Mouse (Mus musculus) brain, embryonic 14.5 days (tissue): ENCODE results near the gene Rbm5. TPM values are rescaled to one million over a fixed set of nuclear protein-coding genes. Genes with fewer than 3 reads are reported as not detected.

ENCODE experiments used
- DNase-seq: peaks from one replicate; pipeline ENCODE4 v3.0.0-alpha.2; 2011; ENCODE audit warnings: low read depth
- CTCF ChIP-seq: fragments of 200-500 bp; IDR thresholded peaks from 2 replicates; pipeline ENCODE4 v1.5.1; 2012; ENCODE audit warnings: inconsistent platforms, mild to moderate bottlenecking, moderate library complexity, borderline replicate concordance; ENCODE audit not compliant: insufficient read depth, insufficient read length; ENCODE audit errors: extremely low read depth
- POLR2A ChIP-seq: fragments of 200-500 bp; IDR thresholded peaks from 2 replicates; pipeline ENCODE4 v1.6.1; 2012; ENCODE audit warnings: mild to moderate bottlenecking, inconsistent platforms, borderline replicate concordance; ENCODE audit not compliant: poor library complexity, insufficient read depth, insufficient read length, severe bottlenecking; ENCODE audit errors: extremely low read depth
- polyA plus RNA-seq: library from polyadenylated mRNA; depleted of rRNA; stranded (reverse); fragments of >200 nt; gene quantifications from 2 replicates; pipeline ENCODE4 v1.2.3, GENCODE M21; 2012; rRNA removed

Rbm5 gene
- polyA plus RNA-seq, 1 experiment = 228 TPM

GRCm38 (mm10) chr9:107696845-107697610 lies 73.8 kb downstream of the Rbm5 start:
- no peak for DNase-seq
- TF ChIP-seq POLR2A (no peak), CTCF (no peak)

- no peak for TF ChIP-seq CTCF
- TF ChIP-seq POLR2A = no peak
- no peak for DNase-seq
Measured at GRCm38 (mm10) chr9:107696106-107696479, 74.7 kb downstream of the Rbm5 start.

GRCm38 (mm10) chr9:107695441-107696105 lies 75.2 kb downstream of the Rbm5 start:
- DNase-seq = no peak
- no peak for TF ChIP-seq CTCF
- TF ChIP-seq POLR2A = no peak

- TF ChIP-seq CTCF = no peak
- TF ChIP-seq POLR2A = no peak
- no peak for DNase-seq
Measured at GRCm38 (mm10) chr9:107694627-107695026, 76.2 kb downstream of the Rbm5 start.

- TF ChIP-seq POLR2A (no peak), CTCF (peak; percentile 2; the same call in 1 of the 2 replicates)
- DNase-seq = no peak
Measured at GRCm38 (mm10) chr9:107693433-107693987, 77.3 kb downstream of the Rbm5 start.

- no peak for TF ChIP-seq POLR2A
- TF ChIP-seq CTCF = no peak
- DNase-seq = no peak
Measured at GRCm38 (mm10) chr9:107692785-107693184, 78.0 kb downstream of the Rbm5 start.

GRCm38 (mm10) chr9:107690391-107690790 lies 80.4 kb downstream of the Rbm5 start:
- DNase-seq = no peak
- TF ChIP-seq POLR2A (no peak), CTCF (no peak)

Other genes starting within 250 kb of the Rbm5 start
- 37.3 and 42.1 TPM in 2 replicates for gene Tmem115, start 237.1 kb downstream of the Rbm5 start, polyA plus RNA-seq
- 34.3 and 45.7 TPM in 2 replicates for gene Cyb561d2, start 228.8 kb downstream of the Rbm5 start, polyA plus RNA-seq
- gene Nprl2, start 228.8 kb downstream of the Rbm5 start, polyA plus RNA-seq = 74.5 and 109 TPM in 2 replicates
- gene Zmynd10, start 223.7 kb downstream of the Rbm5 start, polyA plus RNA-seq = 7.4 and 8.4 TPM in 2 replicates
- gene Rassf1, start 219.4 kb downstream of the Rbm5 start, polyA plus RNA-seq = 31.5 and 34.2 TPM in 2 replicates
- gene Tusc2, start 207.7 kb downstream of the Rbm5 start, polyA plus RNA-seq = 97.6 and 109 TPM in 2 replicates
- 50.6 and 55.4 TPM in 2 replicates for gene Hyal2, start 203.1 kb downstream of the Rbm5 start, polyA plus RNA-seq
- 3.3 and 5.6 TPM in 2 replicates for gene Hyal1, start 194.1 kb downstream of the Rbm5 start, polyA plus RNA-seq
- 28.8 and 32.4 TPM in 2 replicates for gene Naa80, start 192.1 kb downstream of the Rbm5 start, polyA plus RNA-seq
- gene Hyal3, start 190.2 kb downstream of the Rbm5 start, polyA plus RNA-seq = 1.2 and 1.6 TPM in 2 replicates
- gene Ifrd2, start 183.4 kb downstream of the Rbm5 start, polyA plus RNA-seq = 21.4 and 29.6 TPM in 2 replicates
- gene Sema3b, start 161.8 kb downstream of the Rbm5 start, polyA plus RNA-seq = 3.9 and 6.7 TPM in 2 replicates
- gene Gnai2, start 135.6 kb downstream of the Rbm5 start, polyA plus RNA-seq = 488 and 561 TPM in 2 replicates
- gene Slc38a3, start 101.5 kb downstream of the Rbm5 start, polyA plus RNA-seq = 79.7 and 82.3 TPM in 2 replicates
- 0.39 and 0.48 TPM in 2 replicates for gene Gnat1, start 91.3 kb downstream of the Rbm5 start, polyA plus RNA-seq
- gene Sema3f, start 60.5 kb downstream of the Rbm5 start, polyA plus RNA-seq = 163 and 176 TPM in 2 replicates
- 82.3 and 90.4 TPM in 2 replicates for gene Rbm6, start 102.2 kb upstream of the Rbm5 start, polyA plus RNA-seq
- 31.5 and 37.2 TPM in 2 replicates for gene Mon1a, start 117.2 kb upstream of the Rbm5 start, polyA plus RNA-seq
- 4.2 and 6.5 TPM in 2 replicates for gene Mst1r, start 135.9 kb upstream of the Rbm5 start, polyA plus RNA-seq
- gene Actl11, start 157.5 kb upstream of the Rbm5 start, polyA plus RNA-seq = not detected in 2 replicates
- 40.3 and 70.1 TPM in 2 replicates for gene Camkv, start 164.7 kb upstream of the Rbm5 start, polyA plus RNA-seq
- gene Traip, start 179.1 kb upstream of the Rbm5 start, polyA plus RNA-seq = 6.9 and 7.8 TPM in 2 replicates
- 4.3 and 5.8 TPM in 2 replicates for gene Uba7, start 204.5 kb upstream of the Rbm5 start, polyA plus RNA-seq
- 1.3 and 1.7 TPM in 2 replicates for gene Gm20661, start 212.1 kb upstream of the Rbm5 start, polyA plus RNA-seq
- 13.3 and 14.6 TPM in 2 replicates for gene Inka1, start 214.9 kb upstream of the Rbm5 start, polyA plus RNA-seq
- 6.1 and 6.7 TPM in 2 replicates for gene Cdhr4, start 221.5 kb upstream of the Rbm5 start, polyA plus RNA-seq
- 2.3 and 4.5 TPM in 2 replicates for gene Gm20662, start 225.4 kb upstream of the Rbm5 start, polyA plus RNA-seq
- gene Ip6k1, start 231.5 kb upstream of the Rbm5 start, polyA plus RNA-seq = 163 and 198 TPM in 2 replicates